Mouse (Mus musculus) lung, embryonic 15.5 days (tissue): ENCODE results near the gene Hba-a1. TPM values are rescaled to one million over a fixed set of nuclear protein-coding genes. Genes with fewer than 3 reads are reported as not detected.

Experiments used
- ATAC-seq: fragments of 200-750 bp; cut with Nextera tagmentation; 2 replicates; pipeline ENCODE4 v1.8.0; 2017; ENCODE audit warnings: moderate number of reproducible peaks, borderline replicate concordance; ENCODE audit not compliant: low FRiP score, low TSS enrichment; ENCODE audit errors: extremely low read depth
- H3K27ac ChIP-seq: fragments of 300-500 bp; sonication (generic); 2 replicates; pipeline ENCODE4 v1.5.1; 2015; ENCODE audit warnings: moderate library complexity, mild to moderate bottlenecking, inconsistent platforms
- H3K27me3 ChIP-seq: fragments of 300-500 bp; sonication (generic); 2 replicates; pipeline ENCODE4 v1.6.1; 2015; ENCODE audit warnings: inconsistent platforms
- H3K36me3 ChIP-seq: fragments of 300-500 bp; sonication (generic); 2 replicates; pipeline ENCODE4 v1.6.1; 2015; ENCODE audit warnings: inconsistent platforms
- H3K4me1 ChIP-seq: fragments of 300-500 bp; sonication (generic); 2 replicates; pipeline ENCODE4 v1.6.1; 2015; ENCODE audit warnings: inconsistent platforms
- H3K4me2 ChIP-seq: fragments of 300-500 bp; sonication (generic); 2 replicates; pipeline ENCODE4 v1.6.1; 2015; ENCODE audit warnings: inconsistent platforms, mild to moderate bottlenecking, moderate library complexity
- H3K4me3 ChIP-seq: fragments of 300-500 bp; sonication (generic); 2 replicates; pipeline ENCODE4 v1.5.1; 2015; ENCODE audit warnings: mild to moderate bottlenecking, inconsistent platforms
- H3K9ac ChIP-seq: fragments of 300-500 bp; sonication (generic); 2 replicates; pipeline ENCODE4 v1.6.1; 2015; ENCODE audit warnings: inconsistent platforms
- H3K9me3 ChIP-seq: fragments of 300-500 bp; sonication (generic); 2 replicates; pipeline ENCODE4 v1.6.1; 2016; ENCODE audit warnings: inconsistent platforms
- WGBS: fragments of 180-500 bp; shearing (Covaris S2); methylation state at CpG from one replicate; pipeline ENCODE4 v1.1.7; 2015; 5-methylcytosine and 5-hydroxymethylcytosine counted together
- polyA plus RNA-seq: library from polyadenylated mRNA; unstranded; fragments of >200 nt; fragmentation: Nextera tagmentation; extraction: Ambion mirVana; gene quantifications from 2 replicates; pipeline ENCODE4 v1.2.1, GENCODE M21; 2015

Hba-a1 gene
- polyA plus RNA-seq, 1 experiment from 2014 or later, result 7,834 TPM

DNA sequence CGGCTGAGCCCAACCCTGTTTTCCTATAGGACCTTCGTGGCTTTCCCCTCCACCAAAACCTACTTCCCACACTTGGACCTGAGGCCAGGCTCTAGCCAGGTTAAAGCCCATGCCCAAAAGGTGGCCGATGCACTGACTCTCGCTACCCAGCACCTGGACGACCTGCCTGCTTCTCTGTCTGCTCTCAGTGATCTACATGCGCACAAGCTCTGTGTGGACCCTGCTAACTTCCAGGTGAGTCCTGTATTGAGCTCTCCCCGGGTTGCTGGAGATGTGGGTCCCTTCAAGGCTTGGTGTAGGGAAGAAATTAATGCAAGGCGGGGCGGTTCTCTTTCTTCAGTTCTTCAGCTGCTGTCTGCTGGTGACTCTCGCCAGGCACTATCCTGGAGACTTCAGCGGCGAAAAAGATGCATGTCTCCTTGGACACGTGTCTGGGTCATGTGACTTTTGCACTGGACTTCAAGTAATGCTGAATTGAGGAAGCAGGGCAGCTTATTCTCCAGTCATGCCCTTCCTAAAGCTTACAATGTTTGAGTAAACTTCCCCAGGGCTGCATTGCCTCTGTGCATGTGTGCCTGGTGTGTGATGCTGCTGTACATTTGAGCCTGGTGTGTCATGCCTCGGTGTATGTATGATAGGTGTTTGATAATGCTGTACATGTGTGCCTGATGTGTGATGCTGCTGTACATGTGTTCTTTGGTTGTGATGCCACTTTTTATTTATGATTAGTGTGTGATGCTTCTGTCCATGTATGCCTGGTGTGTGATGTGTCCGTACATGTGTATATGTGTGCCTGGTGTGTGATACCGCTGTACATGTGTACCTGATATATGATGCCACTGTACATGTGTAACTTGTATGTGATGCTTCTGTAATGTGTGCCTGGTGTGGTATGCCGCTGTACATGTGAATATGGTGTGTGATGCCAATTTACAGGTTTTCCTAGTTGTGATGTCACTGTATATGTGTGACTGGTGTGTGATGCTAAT, 17.3 kb downstream of the Hba-a1 start:
- Histone ChIP-seq H3K9me3 (no peaks in the 10 kb centered on the region), H3K27me3 (peaks cover 12% of the 10 kb centered on the region), H3K4me2 (peak overlapping the region; percentile 40; the same call in 1 of the 2 replicates), H3K36me3 (no peaks in the 10 kb centered on the region), H3K9ac (no peak overlapping the region), H3K4me1 (no peaks in the 10 kb centered on the region), H3K4me3 (no peak overlapping the region), H3K27ac (no peak overlapping the region)
- 45% methylated on average over 15 of the region's 17 CpGs for whole genome bisulfite sequencing
- no peak for ATAC-seq

DNA sequence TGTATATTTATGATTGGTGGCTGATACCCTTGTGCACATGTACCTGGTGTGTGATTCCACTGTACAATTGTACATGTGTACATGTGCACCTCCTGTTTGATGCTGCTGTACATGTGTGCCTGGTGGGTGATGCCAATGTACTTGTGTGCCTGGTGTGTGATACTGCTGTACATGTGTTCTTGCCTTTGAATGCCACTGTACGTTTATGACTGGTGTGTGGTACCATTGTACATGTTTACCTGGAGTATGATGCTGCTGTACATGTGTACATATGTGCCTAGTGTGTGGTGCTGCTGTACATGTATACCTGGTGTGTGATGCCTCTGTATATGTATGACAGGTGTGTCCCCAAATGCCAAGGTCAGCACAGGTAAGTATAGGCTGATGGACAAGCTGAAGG, 18.2 kb downstream of the Hba-a1 start:
- no peak for ATAC-seq
- Histone ChIP-seq H3K9ac (no peak overlapping the region), H3K9me3 (no peaks in the 10 kb centered on the region), H3K4me1 (no peaks in the 10 kb centered on the region), H3K27me3 (peaks cover 12% of the 10 kb centered on the region), H3K36me3 (no peaks in the 10 kb centered on the region), H3K27ac (no peak overlapping the region), H3K4me2 (no peak overlapping the region), H3K4me3 (no peak overlapping the region)
- 63% methylated on average over 1 of the region's 1 CpGs for WGBS

DNA sequence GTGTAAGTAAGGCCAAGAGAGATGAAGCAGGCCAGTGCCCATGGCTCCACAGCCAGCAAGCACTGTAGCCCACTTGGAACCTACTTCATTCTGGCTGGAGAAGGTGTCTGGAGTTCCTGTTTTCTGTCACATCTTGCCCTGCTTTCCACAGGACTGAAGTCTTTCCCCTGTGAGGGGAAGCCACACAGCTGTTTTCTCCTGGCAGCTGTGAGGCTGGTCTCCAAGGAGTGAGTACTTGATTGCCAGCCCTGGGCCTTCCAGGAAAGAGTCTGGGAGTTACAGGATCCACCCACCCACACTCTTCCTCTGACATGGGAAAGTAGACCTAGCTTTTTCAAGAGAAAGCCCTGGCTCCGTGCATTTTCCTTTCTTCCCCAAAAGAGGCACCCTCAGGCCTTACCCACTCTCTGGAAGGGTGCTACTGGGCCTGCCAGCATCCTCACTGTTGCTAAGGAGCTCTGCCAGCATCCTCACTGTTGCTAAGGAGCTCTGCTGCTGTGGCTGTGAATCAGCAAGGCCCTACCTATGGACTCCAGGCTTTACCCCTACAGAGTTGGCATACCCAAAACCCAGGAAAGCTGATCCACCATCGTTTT, 19.6 kb downstream of the Hba-a1 start:
- Histone ChIP-seq H3K9ac (no peak overlapping the region), H3K4me2 (no peak overlapping the region), H3K27ac (no peak overlapping the region), H3K4me3 (no peak overlapping the region), H3K4me1 (no peaks in the 10 kb centered on the region), H3K27me3 (peaks cover 12% of the 10 kb centered on the region), H3K36me3 (no peaks in the 10 kb centered on the region), H3K9me3 (no peaks in the 10 kb centered on the region)
- ATAC-seq, result no peak
- 38% methylated on average over 2 of the region's 2 CpGs for WGBS

DNA sequence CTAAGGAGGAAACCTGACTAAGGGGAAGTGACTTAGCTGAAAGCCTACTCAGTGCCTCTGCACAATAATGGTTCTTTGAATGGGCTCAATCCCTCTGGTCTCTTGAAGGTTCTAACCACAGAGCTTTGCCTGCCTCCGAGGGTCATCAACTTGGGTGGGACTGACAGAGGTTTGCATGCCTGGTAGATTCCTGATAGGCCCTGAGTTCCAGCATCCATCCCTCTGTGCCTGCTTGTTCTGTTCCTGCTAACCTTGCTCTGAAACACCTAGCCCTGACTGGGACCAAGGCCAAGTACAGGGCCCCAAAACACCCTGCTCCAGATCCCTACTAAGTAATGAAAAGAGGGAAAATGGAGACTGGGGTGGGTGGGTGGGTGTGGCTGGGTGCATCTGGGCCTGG, 20.1 kb downstream of the Hba-a1 start:
- H3K4me3 ChIP-seq, result no peak overlapping the region
- ATAC-seq, result no peak
- no peaks in the 10 kb centered on the region for H3K9me3 ChIP-seq
- no peak overlapping the region for H3K9ac ChIP-seq
- peaks cover 12% of the 10 kb centered on the region for H3K27me3 ChIP-seq
- H3K27ac ChIP-seq, result no peak overlapping the region
- no peaks in the 10 kb centered on the region for H3K36me3 ChIP-seq
- H3K4me2 ChIP-seq, result no peak overlapping the region
- H3K4me1 ChIP-seq, result no peaks in the 10 kb centered on the region
- WGBS, result 76% methylated on average over 1 of the region's 1 CpGs

DNA sequence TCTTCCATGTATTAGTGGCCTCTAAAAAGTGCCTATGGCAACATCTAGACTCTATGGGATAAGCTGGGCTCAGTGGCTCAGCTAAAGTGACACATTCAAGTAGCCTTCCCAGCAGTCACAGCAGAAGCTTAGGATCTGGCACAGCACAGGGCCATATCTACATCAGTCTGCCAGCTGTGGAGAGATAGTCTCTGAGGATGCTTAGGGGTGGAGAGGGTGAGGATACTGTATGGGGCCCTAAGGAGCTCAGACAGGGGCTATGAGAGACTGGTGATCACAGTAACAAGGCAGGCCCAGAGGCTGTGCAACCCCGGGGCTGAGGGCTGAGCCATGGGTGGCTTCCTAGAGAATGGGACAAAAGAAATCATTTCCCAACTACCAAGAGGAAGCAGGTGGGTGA, 23.7 kb downstream of the Hba-a1 start:
- WGBS, result 71% methylated on average over 1 of the region's 1 CpGs
- H3K4me2 ChIP-seq, result no peak overlapping the region
- no peak overlapping the region for H3K9ac ChIP-seq
- no peaks in the 10 kb centered on the region for H3K36me3 ChIP-seq
- H3K4me3 ChIP-seq, result no peak overlapping the region
- no peak for ATAC-seq
- H3K4me1 ChIP-seq, result no peaks in the 10 kb centered on the region
- no peaks in the 10 kb centered on the region; the same call in 1 of the 2 replicates for H3K27me3 ChIP-seq
- no peaks in the 10 kb centered on the region for H3K9me3 ChIP-seq
- no peak overlapping the region for H3K27ac ChIP-seq

DNA sequence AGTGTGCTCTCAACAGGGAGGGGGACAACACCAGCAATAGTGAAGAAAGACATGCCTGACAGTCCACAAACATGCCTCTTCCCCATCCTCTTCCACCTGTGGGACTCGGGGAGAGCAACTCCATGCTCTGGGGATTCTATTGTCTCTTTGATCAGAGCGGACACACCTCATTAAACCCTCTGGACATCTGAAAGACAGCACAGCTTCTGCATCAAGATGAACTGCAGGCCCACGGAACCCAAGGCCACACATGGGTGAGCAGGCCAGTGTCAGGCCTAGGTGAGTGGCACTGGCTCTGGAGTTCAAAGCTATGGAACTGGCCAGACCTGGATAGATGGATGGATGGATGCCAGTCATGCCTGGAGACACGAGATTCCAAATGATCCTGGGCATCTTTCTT, 26.1 kb downstream of the Hba-a1 start:
- no peaks in the 10 kb centered on the region for H3K36me3 ChIP-seq
- H3K9ac ChIP-seq, result no peak overlapping the region
- no peaks in the 10 kb centered on the region for H3K4me1 ChIP-seq
- no peak overlapping the region for H3K27ac ChIP-seq
- WGBS, result 66% methylated on average over 4 of the region's 4 CpGs
- no peaks in the 10 kb centered on the region for H3K27me3 ChIP-seq
- no peak for ATAC-seq
- no peaks in the 10 kb centered on the region for H3K9me3 ChIP-seq
- no peak overlapping the region for H3K4me2 ChIP-seq
- no peak overlapping the region for H3K4me3 ChIP-seq

DNA sequence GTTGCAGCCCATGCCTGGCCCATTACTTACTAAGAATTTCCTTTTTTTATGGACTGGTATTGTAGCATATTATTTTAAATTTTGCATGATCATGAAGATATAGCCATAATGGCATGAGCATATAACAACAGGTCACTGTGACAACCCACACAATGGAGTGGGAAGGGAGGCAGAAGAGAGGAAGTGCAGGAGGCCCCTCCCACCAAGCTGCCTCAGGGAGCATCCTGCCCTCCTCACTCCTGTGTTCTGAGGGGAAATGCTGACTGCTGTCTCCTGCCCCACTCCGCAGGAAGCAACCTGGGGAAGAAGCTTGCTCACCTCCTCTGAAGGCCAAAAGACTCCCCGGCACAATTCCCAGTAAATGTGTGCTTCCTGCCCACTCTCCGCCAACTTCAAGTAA, 26.6 kb downstream of the Hba-a1 start:
- Histone ChIP-seq H3K9me3 (no peaks in the 10 kb centered on the region), H3K36me3 (no peaks in the 10 kb centered on the region), H3K27me3 (no peaks in the 10 kb centered on the region), H3K27ac (no peak overlapping the region), H3K9ac (no peak overlapping the region), H3K4me3 (no peak overlapping the region), H3K4me2 (no peak overlapping the region), H3K4me1 (no peaks in the 10 kb centered on the region)
- no peak for ATAC-seq
- 50% methylated on average over 3 of the region's 3 CpGs for WGBS

DNA sequence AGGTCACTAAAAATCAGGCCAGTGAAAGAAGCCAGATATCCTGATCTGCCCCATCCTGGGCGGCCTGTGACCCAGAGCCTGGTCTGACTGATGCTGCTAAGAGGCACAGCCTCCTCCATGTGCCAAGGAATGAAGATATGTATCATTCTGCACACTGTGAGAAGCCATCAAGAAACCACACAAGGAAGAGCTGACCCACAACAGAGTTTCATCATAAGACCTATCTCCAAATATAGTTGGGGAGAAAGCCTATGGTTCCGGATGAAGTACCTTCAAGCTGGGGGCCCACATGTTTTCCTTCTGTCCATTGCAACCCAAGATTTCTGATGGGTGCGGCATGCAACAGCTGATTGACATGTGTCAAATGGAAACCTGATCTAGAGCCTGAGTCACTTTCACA, 32.7 kb downstream of the Hba-a1 start:
- no peak overlapping the region for H3K4me2 ChIP-seq
- ATAC-seq, result no peak
- no peak overlapping the region for H3K27ac ChIP-seq
- H3K4me3 ChIP-seq, result no peak overlapping the region
- H3K4me1 ChIP-seq, result no peaks in the 10 kb centered on the region
- no peak overlapping the region for H3K9ac ChIP-seq
- no peaks in the 10 kb centered on the region for H3K9me3 ChIP-seq
- H3K36me3 ChIP-seq, result no peaks in the 10 kb centered on the region
- 82% methylated on average over 3 of the region's 3 CpGs for WGBS
- no peaks in the 10 kb centered on the region for H3K27me3 ChIP-seq

DNA sequence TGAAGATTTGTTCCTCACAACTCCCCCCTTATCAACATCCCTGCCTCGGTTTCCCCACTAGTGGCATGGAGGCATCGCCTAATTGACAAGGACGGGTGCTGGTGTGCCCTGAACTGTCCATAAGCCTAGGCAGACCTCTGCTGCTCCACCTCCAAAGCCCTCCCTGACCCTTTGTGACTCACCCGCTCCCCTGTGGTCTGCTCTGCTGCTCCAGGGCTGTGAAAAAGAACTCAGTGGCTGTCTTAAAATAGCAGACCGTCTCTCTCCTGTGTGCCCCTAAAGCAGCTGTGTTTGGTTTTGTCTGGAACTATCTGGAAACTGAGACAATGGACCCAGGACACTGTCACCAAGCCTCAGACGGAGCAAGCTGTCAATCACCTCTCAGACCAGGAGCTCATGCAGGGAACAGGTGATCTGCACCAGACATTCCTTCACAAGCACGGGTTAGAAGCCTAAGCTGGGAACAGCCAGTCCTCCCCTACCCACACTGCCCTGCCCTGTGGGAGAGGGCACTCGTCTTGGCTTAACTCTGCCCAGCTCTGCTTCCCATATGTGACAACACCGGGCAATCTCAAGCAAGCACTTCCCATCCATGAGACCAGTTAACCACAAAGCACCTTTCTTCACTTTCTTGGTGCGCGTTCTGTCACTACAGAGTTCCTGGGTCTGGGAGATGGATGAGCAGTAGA, 37.3 kb downstream of the Hba-a1 start:
- Histone ChIP-seq H3K4me3 (no peak overlapping the region), H3K9ac (no peak overlapping the region), H3K27me3 (peaks cover 7% of the 10 kb centered on the region), H3K9me3 (no peaks in the 10 kb centered on the region), H3K27ac (no peak overlapping the region), H3K36me3 (no peaks in the 10 kb centered on the region), H3K4me1 (peaks cover 3% of the 10 kb centered on the region; the same call in 1 of the 2 replicates), H3K4me2 (no peak overlapping the region)
- ATAC-seq, result no peak
- 64% methylated on average over 11 of the region's 11 CpGs for WGBS

DNA sequence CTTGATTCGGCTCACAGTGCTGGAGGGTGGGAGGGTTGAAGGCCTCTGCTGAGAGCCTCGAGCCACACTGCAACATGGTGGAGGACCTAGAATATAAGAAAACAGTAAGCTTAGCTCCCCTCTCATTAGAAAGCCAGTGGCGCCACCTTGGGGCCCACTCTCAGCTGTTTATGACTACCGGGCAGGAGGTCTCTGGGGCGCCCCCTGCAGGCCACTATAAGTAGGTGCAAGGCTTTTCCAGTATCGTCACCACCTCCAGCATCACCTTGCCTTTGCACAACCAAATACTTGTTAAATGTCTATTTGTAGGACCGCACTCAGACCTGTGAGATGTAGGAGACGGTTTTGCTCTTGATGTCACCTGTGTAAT, 37.9 kb downstream of the Hba-a1 start:
- 33% methylated on average over 8 of the region's 8 CpGs for WGBS
- Histone ChIP-seq H3K9me3 (no peaks in the 10 kb centered on the region), H3K4me2 (no peak overlapping the region), H3K9ac (no peak overlapping the region), H3K36me3 (no peaks in the 10 kb centered on the region), H3K4me3 (no peak overlapping the region), H3K4me1 (peaks cover 3% of the 10 kb centered on the region; the same call in 1 of the 2 replicates), H3K27ac (no peak overlapping the region), H3K27me3 (peaks cover 7% of the 10 kb centered on the region)
- ATAC-seq, result no peak

DNA sequence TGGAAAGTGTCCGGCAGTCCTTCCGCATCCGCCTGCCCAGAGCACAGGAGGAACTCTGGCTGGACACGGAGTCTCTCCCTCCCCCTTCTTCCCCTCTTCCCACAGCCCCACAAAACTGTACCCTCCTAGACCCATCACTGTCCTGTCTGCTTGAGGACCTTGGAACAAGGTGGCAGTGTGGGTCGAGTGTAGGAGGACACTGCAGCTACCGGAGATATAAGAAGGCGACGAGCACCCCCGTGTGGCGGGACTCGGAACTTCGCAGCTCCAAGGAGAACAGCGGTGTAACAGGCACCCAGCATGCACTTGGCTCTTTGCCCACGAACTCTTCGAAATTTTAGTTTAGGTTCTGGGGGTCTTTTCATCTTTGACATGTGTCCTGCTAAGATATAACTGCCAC, 41.3 kb downstream of the Hba-a1 start:
- no peaks in the 10 kb centered on the region for H3K36me3 ChIP-seq
- no peaks in the 10 kb centered on the region for H3K9me3 ChIP-seq
- ATAC-seq, result peak; percentile 65; the same call in 1 of the 2 replicates
- peak overlapping the region; percentile 51 for H3K4me2 ChIP-seq
- 0 out of 2 replicates have a peak overlapping the region, but pooled peaks have one; percentile 28 for H3K9ac ChIP-seq
- H3K27ac ChIP-seq, result no peak overlapping the region
- peaks cover 7% of the 10 kb centered on the region for H3K27me3 ChIP-seq
- peaks cover 3% of the 10 kb centered on the region; the same call in 1 of the 2 replicates for H3K4me1 ChIP-seq
- peak overlapping the region; percentile 26 for H3K4me3 ChIP-seq
- 8% methylated on average over 15 of the region's 15 CpGs for WGBS

DNA sequence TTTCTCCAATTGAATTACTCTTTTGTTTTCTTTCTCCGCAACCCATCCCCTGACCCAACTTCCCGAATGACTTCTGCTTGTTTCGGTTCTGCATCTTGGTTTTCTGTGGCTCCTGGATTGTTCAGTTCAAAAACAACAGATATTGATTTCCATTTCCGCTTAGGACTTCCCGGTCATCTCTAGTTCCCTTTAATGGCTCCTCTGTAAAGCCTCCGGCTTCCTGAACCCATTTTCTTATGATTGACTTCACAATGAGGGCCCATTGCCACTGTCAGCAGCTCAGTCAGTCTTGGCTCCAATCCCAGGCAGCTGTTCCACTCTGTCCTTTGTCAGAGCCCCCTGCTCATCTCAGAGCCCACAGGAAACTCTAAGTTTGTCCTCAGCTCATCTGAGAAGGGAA, 47.8 kb downstream of the Hba-a1 start:
- no peak overlapping the region for H3K9ac ChIP-seq
- no peak overlapping the region for H3K4me2 ChIP-seq
- no peak overlapping the region for H3K27ac ChIP-seq
- ATAC-seq, result 0 out of 2 replicates have a peak, but pooled peaks have one; percentile 27
- no peaks in the 10 kb centered on the region for H3K9me3 ChIP-seq
- no peak overlapping the region for H3K4me3 ChIP-seq
- H3K27me3 ChIP-seq, result no peaks in the 10 kb centered on the region
- WGBS, result 54% methylated on average over 6 of the region's 6 CpGs
- 0 out of 2 replicates have a peak, but pooled peaks cover 5% of the 10 kb centered on the region for H3K4me1 ChIP-seq
- no peaks in the 10 kb centered on the region for H3K36me3 ChIP-seq
